Mouse (Mus musculus): ENCODE measurements around the gene Otub1. TPM values are rescaled to one million over a fixed set of nuclear protein-coding genes. Genes with fewer than 3 reads are reported as not detected.
A peak's percentile ranks its signal among the peaks of the same experiment; 100 is the strongest.

Otub1 gene
- total and polyA plus RNA-seq, 3 experiments = 103 to 285 (median 194) TPM

DNA sequence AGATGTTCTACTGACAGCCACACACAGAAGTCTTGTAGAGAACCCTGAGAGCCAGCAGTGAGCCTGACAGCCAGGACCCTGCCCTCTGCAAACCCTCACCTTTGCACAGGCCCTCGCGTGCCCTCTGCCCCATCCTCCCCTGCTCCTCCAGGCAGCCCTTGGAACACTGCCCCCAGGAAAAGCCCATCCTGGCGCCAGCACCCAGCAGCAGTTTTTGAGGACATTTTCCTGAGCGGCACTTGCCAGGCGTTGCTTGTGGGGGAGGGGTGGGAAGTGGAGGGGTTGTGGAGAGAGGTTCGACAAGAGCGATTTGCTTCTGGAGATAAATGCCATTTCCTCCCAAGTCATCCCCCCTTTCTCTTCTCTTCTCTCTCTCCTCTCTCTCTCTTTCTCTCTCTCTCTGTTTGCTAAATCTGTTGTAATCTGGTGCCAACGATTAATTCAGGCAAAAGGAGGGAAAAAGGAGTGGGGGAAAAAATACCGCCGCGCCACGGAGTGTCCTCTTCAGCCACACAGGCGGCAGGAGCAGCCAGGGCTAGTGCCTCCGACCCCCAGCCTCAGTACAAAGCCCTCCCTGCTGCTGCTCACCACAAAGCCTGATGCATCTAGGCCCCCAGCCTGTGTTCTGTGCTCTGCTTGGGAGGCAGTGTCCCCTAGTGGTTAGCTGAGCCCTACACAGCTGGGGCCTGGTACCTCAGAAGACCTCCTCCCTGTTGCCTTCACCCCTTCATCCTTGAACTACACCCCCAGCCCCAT, 45.8 kb downstream of the Otub1 start:
- no peak overlapping the region for H3K9ac ChIP-seq (ENCODE audit: control insufficient read depth, low read depth, low read length, poor library complexity, severe bottlenecking)
- no peak for DNase-seq (ENCODE audit: low read depth, low spot score)

DNA sequence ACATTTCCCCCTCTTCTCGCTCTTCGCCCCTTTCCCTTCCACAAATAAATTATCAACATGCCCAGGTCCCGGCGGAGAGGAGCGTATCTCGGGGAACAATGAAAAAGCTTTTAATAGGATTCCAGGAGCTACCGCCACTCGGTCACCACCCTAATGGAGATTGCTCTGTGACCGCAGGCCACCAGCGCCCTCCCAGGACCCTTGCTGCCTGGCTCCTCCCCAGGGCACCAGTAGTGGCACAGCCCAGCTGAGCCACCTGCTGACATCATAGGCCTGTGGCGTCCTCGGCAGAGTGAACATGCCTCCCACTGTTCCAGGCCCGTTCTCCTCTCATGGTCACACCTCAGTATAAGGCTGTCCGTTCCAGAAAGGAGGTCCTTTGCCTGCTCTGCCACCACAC, 48.4 kb downstream of the Otub1 start:
- Histone ChIP-seq H3K9ac (ENCODE audit: control insufficient read depth, low read depth, low read length, poor library complexity, severe bottlenecking) (no peak overlapping the region), H3K79me2 (ENCODE audit: control insufficient read depth, insufficient read depth, low read length, poor library complexity) (no peaks in the 10 kb centered on the region), H3K27me3 (ENCODE audit: control insufficient read depth in 1 of 2, insufficient read depth in 2 of 2, low read length in 2 of 2) (no peaks in the 10 kb centered on the region), H3K36me3 (ENCODE audit: control insufficient read depth in 1 of 2, insufficient read depth in 2 of 2, low read length in 2 of 2) (no peaks in the 10 kb centered on the region), H3K4me3 (ENCODE audit: control insufficient read depth in 1 of 2, insufficient read depth in 1 of 2, low read depth in 2 of 2, low read length in 2 of 2) (no peak overlapping the region), H3K4me1 (ENCODE audit: control insufficient read depth in 1 of 2, insufficient read depth in 2 of 2, low read length in 2 of 2) (no peaks in the 10 kb centered on the region), H3K9me3 (replicated peaks; ENCODE audit: insufficient read depth, low read length) (no peaks in the 10 kb centered on the region), H3K27ac (ENCODE audit: control insufficient read depth, low read depth, low read length) (no peak overlapping the region)
- TF ChIP-seq GATA1 (IDR thresholded peaks at IDR 0.05; ENCODE audit: low read depth, low read length) (no peak), ZMIZ1 (IDR thresholded peaks at IDR 0.05; ENCODE audit: low read depth, low read length) (no peak), RCOR1 (IDR thresholded peaks at IDR 0.05; ENCODE audit: low read depth, low read length) (no peak), POLR2AphosphoS5 (IDR thresholded peaks at IDR 0.05; ENCODE audit: borderline replicate concordance, low read depth, low read length) (no peak), NRF1 (IDR thresholded peaks at IDR 0.05; ENCODE audit: insufficient read depth, low read depth, low read length, poor library complexity, severe bottlenecking) (no peak), MEF2A (IDR thresholded peaks at IDR 0.05; ENCODE audit: extremely low read depth, insufficient replicate concordance, low read depth, low read length, poor library complexity, severe bottlenecking) (no peak), TAL1 (IDR thresholded peaks at IDR 0.05; ENCODE audit: low read length) (no peak), GABPA (IDR thresholded peaks at IDR 0.05; ENCODE audit: low read depth, low read length) (no peak), TBP (IDR thresholded peaks at IDR 0.05; ENCODE audit: low read depth, low read length) (no peak), ELF1 (IDR thresholded peaks at IDR 0.05; ENCODE audit: low read depth, low read length) (no peak), ZKSCAN1 (IDR thresholded peaks at IDR 0.05; ENCODE audit: low read depth, low read length) (no peak), ZC3H11A (IDR thresholded peaks at IDR 0.05; ENCODE audit: low read depth, low read length) (no peak), SIN3A (IDR thresholded peaks at IDR 0.05; ENCODE audit: low read length) (no peak), POLR2AphosphoS2 (IDR thresholded peaks at IDR 0.05; ENCODE audit: low read length) (no peak), NELFE (IDR thresholded peaks at IDR 0.05; ENCODE audit: low read depth, low read length) (no peak), HCFC1 (IDR thresholded peaks at IDR 0.05; ENCODE audit: low read depth, low read length) (no peak), CHD1 (IDR thresholded peaks at IDR 0.05; ENCODE audit: low read depth, low read length) (no peak), JUND (IDR thresholded peaks at IDR 0.05; ENCODE audit: low read depth, low read length) (no peak)
- no peak for DNase-seq (ENCODE audit: low read depth, low spot score)

More for the DNA sequence above, 45.8 kb downstream of the Otub1 start:
- no peaks in the 10 kb centered on the region for H3K27me3 ChIP-seq (ENCODE audit: control insufficient read depth in 1 of 2, insufficient read depth in 2 of 2, low read length in 2 of 2)
- no peak overlapping the region for H3K4me3 ChIP-seq (ENCODE audit: control insufficient read depth in 1 of 2, insufficient read depth in 1 of 2, low read depth in 2 of 2, low read length in 2 of 2)
- H3K27ac ChIP-seq (ENCODE audit: control insufficient read depth, low read depth, low read length) = no peak overlapping the region
- H3K79me2 ChIP-seq (ENCODE audit: control insufficient read depth, insufficient read depth, low read length, poor library complexity) = no peaks in the 10 kb centered on the region
- H3K9me3 ChIP-seq (replicated peaks; ENCODE audit: insufficient read depth, low read length) = no peaks in the 10 kb centered on the region
- no peak for TF ChIP-seq ZC3H11A (IDR thresholded peaks at IDR 0.05; ENCODE audit: low read depth, low read length)
- TF ChIP-seq RAD21 (IDR thresholded peaks at IDR 0.05; ENCODE audit: low read depth, low read length) = peak; percentile 45
- TF ChIP-seq POLR2A (IDR thresholded peaks at IDR 0.05; ENCODE audit: control insufficient read depth in 1 of 2, insufficient read depth in 1 of 2, low read depth in 1 of 2, low read length in 2 of 2, poor library complexity in 1 of 2) = no peak
- no peak for TF ChIP-seq RCOR1 (IDR thresholded peaks at IDR 0.05; ENCODE audit: low read depth, low read length)
- no peak for TF ChIP-seq GABPA (IDR thresholded peaks at IDR 0.05; ENCODE audit: low read depth, low read length)
- no peak for TF ChIP-seq NELFE (IDR thresholded peaks at IDR 0.05; ENCODE audit: low read depth, low read length)
- TF ChIP-seq SMC3 (IDR thresholded peaks at IDR 0.05; ENCODE audit: low read depth, low read length) = peak; percentile 22
- TF ChIP-seq CTCF (IDR thresholded peaks at IDR 0.05 in 2 of 3, conservative IDR thresholded peaks at IDR 0.05 in 1 of 3; ENCODE audit: control insufficient read depth in 1 of 3, insufficient read depth in 1 of 3, low read depth in 2 of 3, low read length in 3 of 3, poor library complexity in 1 of 3, severe bottlenecking in 1 of 3) = peak in 2 of 3 experiments; percentile 36 to 40; a peak in 4 of 6 replicates
- H3K4me1 ChIP-seq (ENCODE audit: control insufficient read depth in 1 of 2, insufficient read depth in 2 of 2, low read length in 2 of 2) = no peaks in the 10 kb centered on the region
- H3K36me3 ChIP-seq (ENCODE audit: control insufficient read depth in 1 of 2, insufficient read depth in 2 of 2, low read length in 2 of 2) = no peaks in the 10 kb centered on the region
